In genomic region chr5:137286655-137287031, GRCm38 (mm10) we compare ENCODE assay signal across 8 mouse cellular contexts. TPM values are rescaled to one million over a fixed set of nuclear protein-coding genes. Genes with fewer than 3 reads are reported as not detected.
A peak's percentile ranks its signal among the peaks of the same experiment; 100 is the strongest.
DNase-seq lines count a peak whose midpoint lies in the region; ATAC-seq lines count a peak whose summit lies in the region.

No protein-coding gene starts in this region.

- H3K27me3 ChIP-seq in forebrain, embryonic 10.5 days (ENCODE audit: poor library complexity, severe bottlenecking): peaks cover 48% of the 10 kb centered on the region
- peaks cover 46% of the 10 kb centered on the region for H3K27me3 ChIP-seq in heart, embryonic 15.5 days
- H3K27me3 ChIP-seq in neural tube, embryonic 15.5 days (replicated peaks): peaks cover 19% of the 10 kb centered on the region

- DNase-seq in CD4-positive helper T cell, adult 2 months (ENCODE audit: low read depth, low spot score): peak; percentile 71
- DNase-seq in brain, embryonic 18.5 days (ENCODE audit: low read depth, low spot score): peak; percentile 78
- DNase-seq in forebrain, embryonic 10.5 days (ENCODE audit: extremely low spot score, low spot score): peak; percentile 90
- peak; percentile 86 to 96 for DNase-seq in kidney, postnatal 36 days
- peak; percentile 84 to 88 for DNase-seq in lung, adult 18-20 months
- peak; percentile 95 for DNase-seq in testis, postnatal 10 days (ENCODE audit: low spot score)

- peak overlapping the region; percentile 69 for H3K27ac ChIP-seq in forebrain, embryonic 10.5 days
- no peak overlapping the region for H3K27ac ChIP-seq in heart, embryonic 15.5 days
- peak overlapping the region; percentile 85 for H3K27ac ChIP-seq in neural tube, embryonic 15.5 days (replicated peaks)

- peaks cover 37% of the 10 kb centered on the region for H3K4me1 ChIP-seq in forebrain, embryonic 10.5 days
- H3K4me1 ChIP-seq in heart, embryonic 15.5 days (replicated peaks): peaks cover 38% of the 10 kb centered on the region
- peaks cover 51% of the 10 kb centered on the region for H3K4me1 ChIP-seq in neural tube, embryonic 15.5 days

- peaks cover 13% of the 10 kb centered on the region; the same call in 1 of the 2 replicates for H3K9me3 ChIP-seq in forebrain, embryonic 10.5 days
- no peaks in the 10 kb centered on the region for H3K9me3 ChIP-seq in heart, embryonic 15.5 days (replicated peaks)
- no peaks in the 10 kb centered on the region for H3K9me3 ChIP-seq in neural tube, embryonic 15.5 days (replicated peaks)

- WGBS in forebrain, embryonic 10.5 days: under 1% methylated on average over 16 of the region's 16 CpGs
- WGBS in heart, embryonic 15.5 days: under 1% methylated on average over 14 of the region's 16 CpGs
- 0% methylated on average over 14 of the region's 16 CpGs for WGBS in neural tube, embryonic 15.5 days

- H3K4me3 ChIP-seq in forebrain, embryonic 10.5 days: peak overlapping the region; percentile 55
- H3K4me3 ChIP-seq in heart, embryonic 15.5 days: peak overlapping the region; percentile 48
- peak overlapping the region; percentile 56 for H3K4me3 ChIP-seq in neural tube, embryonic 15.5 days (replicated peaks)

- peak overlapping the region; percentile 86 for H3K4me2 ChIP-seq in heart, embryonic 15.5 days
- peak overlapping the region; percentile 93 for H3K4me2 ChIP-seq in neural tube, embryonic 15.5 days

- no peak overlapping the region for H3K9ac ChIP-seq in heart, embryonic 15.5 days
- H3K9ac ChIP-seq in neural tube, embryonic 15.5 days (replicated peaks): peak overlapping the region; percentile 70

- peak; percentile 40 for ATAC-seq in heart, embryonic 15.5 days (replicated peaks; ENCODE audit: insufficient number of reproducible peaks, insufficient read depth, low FRiP score, low read depth)
- ATAC-seq in neural tube, embryonic 15.5 days (ENCODE audit: low FRiP score): peak; percentile 87

- no peaks in the 10 kb centered on the region for H3K36me3 ChIP-seq in forebrain, embryonic 10.5 days (replicated peaks)
- no peaks in the 10 kb centered on the region for H3K36me3 ChIP-seq in heart, embryonic 15.5 days
- H3K36me3 ChIP-seq in neural tube, embryonic 15.5 days: no peaks in the 10 kb centered on the region

RNA-seq across cellular contexts. Expression of gene Ache, which starts 0.7 kb away (rescaled TPM):
- 1.9 and 2.3 TPM in 2 replicates for polyA plus RNA-seq in forebrain, embryonic 10.5 days (2016; fragmentation: Nextera tagmentation; extraction: Ambion mirVana)
- 8.1 and 15.8 TPM in 2 replicates for polyA plus RNA-seq in heart, embryonic 15.5 days (2015; fragmentation: Nextera tagmentation; extraction: Ambion mirVana)
- 98.6 and 103 TPM in 2 replicates for polyA plus RNA-seq in neural tube, embryonic 15.5 days (2015; fragmentation: Nextera tagmentation; extraction: Ambion mirVana)

RNA-seq across cellular contexts. Expression of gene Ufsp1, which starts 7.8 kb away (rescaled TPM):
- polyA plus RNA-seq in forebrain, embryonic 10.5 days (2016; fragmentation: Nextera tagmentation; extraction: Ambion mirVana): 10.3 and 10.4 TPM in 2 replicates
- 6.1 and 11.2 TPM in 2 replicates for polyA plus RNA-seq in heart, embryonic 15.5 days (2015; fragmentation: Nextera tagmentation; extraction: Ambion mirVana)
- 29.0 and 29.5 TPM in 2 replicates for polyA plus RNA-seq in neural tube, embryonic 15.5 days (2015; fragmentation: Nextera tagmentation; extraction: Ambion mirVana)

RNA-seq across cellular contexts. Expression of gene Srrt, which starts 20.8 kb away (rescaled TPM):
- 205 and 209 TPM in 2 replicates for polyA plus RNA-seq in forebrain, embryonic 10.5 days (2016; fragmentation: Nextera tagmentation; extraction: Ambion mirVana)
- 70.5 and 95.7 TPM in 2 replicates for polyA plus RNA-seq in heart, embryonic 15.5 days (2015; fragmentation: Nextera tagmentation; extraction: Ambion mirVana)
- polyA plus RNA-seq in neural tube, embryonic 15.5 days (2015; fragmentation: Nextera tagmentation; extraction: Ambion mirVana): 90.7 and 94.3 TPM in 2 replicates

RNA-seq across cellular contexts. Expression of gene Trip6, which starts 27.6 kb away (rescaled TPM):
- 70.3 and 73.0 TPM in 2 replicates for polyA plus RNA-seq in forebrain, embryonic 10.5 days (2016; fragmentation: Nextera tagmentation; extraction: Ambion mirVana)
- polyA plus RNA-seq in heart, embryonic 15.5 days (2015; fragmentation: Nextera tagmentation; extraction: Ambion mirVana): 37.7 and 53.3 TPM in 2 replicates
- 14.0 and 26.0 TPM in 2 replicates for polyA plus RNA-seq in neural tube, embryonic 15.5 days (2015; fragmentation: Nextera tagmentation; extraction: Ambion mirVana)

RNA-seq across cellular contexts. Expression of gene Slc12a9, which starts 46.8 kb away (rescaled TPM):
- polyA plus RNA-seq in forebrain, embryonic 10.5 days (2016; fragmentation: Nextera tagmentation; extraction: Ambion mirVana): 10.6 and 11.8 TPM in 2 replicates
- polyA plus RNA-seq in heart, embryonic 15.5 days (2015; fragmentation: Nextera tagmentation; extraction: Ambion mirVana): 6.5 and 10.4 TPM in 2 replicates
- 26.5 and 26.8 TPM in 2 replicates for polyA plus RNA-seq in neural tube, embryonic 15.5 days (2015; fragmentation: Nextera tagmentation; extraction: Ambion mirVana)
